Mouse (Mus musculus) intestine, embryonic 14.5 days (tissue): ENCODE results near the gene Armh2. TPM values are rescaled to one million over a fixed set of nuclear protein-coding genes. Genes with fewer than 3 reads are reported as not detected.
"Not testable (repeated sequence)": the region's sequence is repeated elsewhere in the genome, so short reads cannot be mapped to it uniquely, and the experiment has no call there.

ENCODE experiments used
- ATAC-seq: fragments of 200-750 bp; cut with Nextera tagmentation; replicated peaks from 2 replicates; pipeline ENCODE4 v1.8.0; 2017; ENCODE audit warnings: low read depth, moderate number of reproducible peaks, moderate TSS enrichment, moderate library complexity; ENCODE audit not compliant: low FRiP score, low TSS enrichment
- DNase-seq: peaks from one replicate; pipeline ENCODE4 v3.0.0-alpha.2; 2018; ENCODE audit warnings: low spot score
- H3K27ac ChIP-seq: fragments of 300-500 bp; sonication (generic); 2 replicates; pipeline ENCODE4 v1.5.1; 2014; ENCODE audit warnings: low read depth, mild to moderate bottlenecking, control low read depth
- H3K27me3 ChIP-seq: fragments of 300-500 bp; sonication (generic); replicated peaks from 2 replicates; pipeline ENCODE4 v1.6.1; 2014; ENCODE audit warnings: low read length, control low read depth; ENCODE audit not compliant: control insufficient read depth, insufficient read depth
- H3K36me3 ChIP-seq: fragments of 300-500 bp; sonication (generic); 2 replicates; pipeline ENCODE4 v1.6.1; 2014; ENCODE audit warnings: low read length, control low read depth; ENCODE audit not compliant: control insufficient read depth, insufficient read depth
- H3K4me1 ChIP-seq: fragments of 300-500 bp; sonication (generic); replicated peaks from 2 replicates; pipeline ENCODE4 v1.6.1; 2014; ENCODE audit warnings: low read length, control low read depth, mixed read lengths; ENCODE audit not compliant: control insufficient read depth, insufficient read depth
- H3K4me2 ChIP-seq: fragments of 300-500 bp; sonication (generic); 2 replicates; pipeline ENCODE4 v1.6.1; 2014; ENCODE audit warnings: low read length
- H3K4me3 ChIP-seq: fragments of 300-500 bp; sonication (generic); 2 replicates; pipeline ENCODE4 v1.5.1; 2014; ENCODE audit warnings: low read depth, low read length, control low read depth, mixed read lengths
- H3K9ac ChIP-seq: fragments of 300-500 bp; sonication (generic); 2 replicates; pipeline ENCODE4 v1.6.1; 2014; ENCODE audit warnings: mild to moderate bottlenecking, low read length
- H3K9me3 ChIP-seq: fragments of 300-500 bp; sonication (generic); 2 replicates; pipeline ENCODE4 v1.6.1; 2016; ENCODE audit warnings: low read length, control low read depth; ENCODE audit not compliant: control insufficient read depth
- WGBS: fragments of 180-500 bp; shearing (Covaris S2); extraction: QIAGEN DNeasy Blood & Tissue Kit; methylation state at CpG from one replicate; pipeline ENCODE4 v1.1.7; 2014; 5-methylcytosine and 5-hydroxymethylcytosine counted together
- polyA plus RNA-seq: library from polyadenylated mRNA; unstranded; fragments of >200 nt; fragmentation: Nextera tagmentation; extraction: Ambion mirVana; gene quantifications from 2 replicates; pipeline ENCODE4 v1.2.1, GENCODE M21; 2014

Armh2 gene
- polyA plus RNA-seq, 1 experiment from 2014 or later = not detected

DNA sequence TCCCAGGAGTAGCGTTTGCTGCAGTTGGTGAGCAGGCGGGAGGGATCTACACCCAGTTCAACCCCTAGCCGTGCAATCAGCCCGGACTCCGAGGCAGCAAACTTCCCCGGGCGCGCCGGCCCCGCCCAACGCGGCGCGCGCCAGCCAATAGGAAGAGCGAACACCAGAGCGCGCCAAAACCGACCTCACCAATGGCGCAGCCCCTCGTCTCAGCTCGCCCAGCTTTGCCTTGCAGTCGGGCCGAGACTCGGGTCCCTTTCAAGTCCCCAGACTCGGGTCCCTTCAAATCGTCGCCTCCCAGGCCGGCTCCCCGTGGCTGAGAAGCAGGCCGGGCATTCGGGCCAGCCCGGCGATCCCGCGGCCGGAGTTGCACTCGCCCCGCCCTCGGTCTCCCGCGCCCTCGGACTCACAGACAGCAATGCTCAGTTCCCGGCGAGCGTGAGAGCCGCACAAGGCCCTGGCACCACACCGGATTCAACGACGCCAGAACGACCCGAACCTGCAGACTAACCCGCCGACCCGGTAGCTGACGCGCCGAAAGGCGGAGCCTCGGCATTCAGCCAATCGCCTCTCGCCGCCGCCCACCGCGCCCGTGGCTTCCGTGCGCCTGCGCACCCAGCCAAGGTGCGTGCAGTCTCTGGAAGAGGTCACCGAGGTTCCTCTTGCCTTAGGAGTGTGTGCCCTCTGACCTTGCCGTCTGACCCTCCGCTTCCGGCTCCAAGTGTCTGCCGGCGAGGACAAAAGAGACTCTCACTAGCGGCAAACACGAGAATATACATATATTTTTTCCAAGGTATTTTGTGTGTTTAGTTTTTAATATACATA lies 20.6 kb downstream of the Armh2 start, which contains the start of gene Gmnn:
Gene Gmnn (minus strand): TSS at position 521 of the 825 bp plus-strand sequence.
- peak within 1 kb of the TSS; percentile 67 for H3K4me3 ChIP-seq
- H3K9ac ChIP-seq = peak within 1 kb of the TSS; percentile 80
- H3K4me2 ChIP-seq = peak within 1 kb of the TSS; percentile 64
- DNase-seq (peak; percentile 94), ATAC-seq (peak; percentile 97)
- WGBS = under 1% methylated on average over 71 of the region's 79 CpGs
- H3K36me3 ChIP-seq = peaks cover 28% of the 10 kb centered on the region
- H3K4me1 ChIP-seq = peaks cover 9% of the 10 kb centered on the region; the same call in 1 of the 2 replicates
- H3K9me3 ChIP-seq = no peaks in the 10 kb centered on the region
- H3K27me3 ChIP-seq = no peaks in the 10 kb centered on the region
- H3K27ac ChIP-seq = peak within 1 kb of the TSS; percentile 90

DNA sequence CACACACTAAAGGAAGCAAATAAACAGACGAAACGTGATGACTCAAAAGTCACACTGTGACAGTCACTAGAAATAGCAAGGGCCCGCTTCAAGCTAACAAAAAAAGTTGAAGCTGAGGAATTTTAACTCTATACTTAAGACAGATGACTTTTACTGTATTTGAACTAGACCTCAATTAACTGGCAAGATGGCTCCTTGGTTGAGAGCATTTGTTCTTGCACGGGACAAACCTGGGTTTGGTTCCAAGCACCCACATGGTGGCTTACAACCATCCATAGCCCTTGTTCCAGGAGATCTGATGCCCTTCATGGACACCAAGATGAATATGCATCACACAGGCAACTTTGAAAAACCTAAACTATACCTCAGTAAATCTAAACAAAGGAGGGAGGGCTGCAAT lies 21.2 kb downstream of the Armh2 start:
- H3K9ac ChIP-seq = peak overlapping the region; percentile 80
- no peaks in the 10 kb centered on the region for H3K9me3 ChIP-seq
- H3K36me3 ChIP-seq = peaks cover 22% of the 10 kb centered on the region
- 32% methylated on average over 4 of the region's 4 CpGs for WGBS
- ATAC-seq (no peak; the same call in 1 of the 2 replicates), DNase-seq (no peak)
- peaks cover 9% of the 10 kb centered on the region; the same call in 1 of the 2 replicates for H3K4me1 ChIP-seq
- H3K4me2 ChIP-seq = peak overlapping the region; percentile 64
- H3K4me3 ChIP-seq = peak overlapping the region; percentile 67
- H3K27me3 ChIP-seq = no peaks in the 10 kb centered on the region
- no peak overlapping the region for H3K27ac ChIP-seq

DNA sequence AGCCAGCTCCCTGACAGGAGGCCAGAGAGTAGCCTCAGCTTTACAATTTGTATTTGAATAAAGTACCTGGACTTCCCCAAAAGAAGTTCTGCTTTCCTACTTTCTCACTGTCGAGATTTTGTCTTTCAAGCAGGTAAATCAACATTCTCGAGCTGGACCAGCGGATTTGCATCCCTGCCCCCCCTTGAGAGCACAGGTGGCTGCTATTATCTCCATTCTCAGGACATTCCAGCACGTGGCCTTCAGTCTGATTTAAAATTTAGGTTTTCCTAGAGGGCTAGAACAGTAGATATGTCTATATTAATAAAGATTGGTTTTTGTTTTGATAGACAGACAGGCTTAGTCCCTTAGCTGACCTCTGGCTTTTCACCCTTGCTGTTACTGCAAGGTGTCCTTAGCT lies 26.8 kb downstream of the Armh2 start:
- H3K4me3 ChIP-seq, H3K27me3 ChIP-seq, H3K4me1 ChIP-seq, H3K4me2 ChIP-seq, DNase-seq, H3K9me3 ChIP-seq, H3K27ac ChIP-seq, ATAC-seq, H3K36me3 ChIP-seq, H3K9ac ChIP-seq: not testable (repeated sequence)
- WGBS = 74% methylated on average over 4 of the region's 4 CpGs

DNA sequence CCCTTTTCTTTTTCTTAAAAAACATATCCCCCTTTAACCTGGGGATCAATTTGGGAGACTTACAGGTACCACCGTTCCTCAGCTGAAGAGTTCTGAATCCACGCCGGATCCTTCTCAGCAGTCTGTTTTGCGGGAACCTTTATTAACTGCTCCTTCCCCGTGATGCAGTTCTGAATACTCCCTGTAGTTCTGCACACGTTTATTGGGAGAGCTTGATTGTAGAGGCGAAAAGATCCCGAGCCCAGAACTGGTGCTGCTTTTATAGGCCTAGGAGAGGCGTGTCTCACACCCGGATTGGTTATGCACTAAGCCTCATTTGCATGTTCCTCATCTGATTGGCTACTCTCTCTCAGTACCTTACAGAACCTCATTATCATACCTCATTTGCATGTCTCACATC lies 30.4 kb downstream of the Armh2 start:
- not testable (repeated sequence) for DNase-seq, ATAC-seq, H3K36me3 ChIP-seq, H3K9me3 ChIP-seq, H3K27ac ChIP-seq, H3K4me2 ChIP-seq, H3K4me1 ChIP-seq, H3K4me3 ChIP-seq, H3K9ac ChIP-seq, H3K27me3 ChIP-seq
- 92% methylated on average over 10 of the region's 10 CpGs for WGBS

DNA sequence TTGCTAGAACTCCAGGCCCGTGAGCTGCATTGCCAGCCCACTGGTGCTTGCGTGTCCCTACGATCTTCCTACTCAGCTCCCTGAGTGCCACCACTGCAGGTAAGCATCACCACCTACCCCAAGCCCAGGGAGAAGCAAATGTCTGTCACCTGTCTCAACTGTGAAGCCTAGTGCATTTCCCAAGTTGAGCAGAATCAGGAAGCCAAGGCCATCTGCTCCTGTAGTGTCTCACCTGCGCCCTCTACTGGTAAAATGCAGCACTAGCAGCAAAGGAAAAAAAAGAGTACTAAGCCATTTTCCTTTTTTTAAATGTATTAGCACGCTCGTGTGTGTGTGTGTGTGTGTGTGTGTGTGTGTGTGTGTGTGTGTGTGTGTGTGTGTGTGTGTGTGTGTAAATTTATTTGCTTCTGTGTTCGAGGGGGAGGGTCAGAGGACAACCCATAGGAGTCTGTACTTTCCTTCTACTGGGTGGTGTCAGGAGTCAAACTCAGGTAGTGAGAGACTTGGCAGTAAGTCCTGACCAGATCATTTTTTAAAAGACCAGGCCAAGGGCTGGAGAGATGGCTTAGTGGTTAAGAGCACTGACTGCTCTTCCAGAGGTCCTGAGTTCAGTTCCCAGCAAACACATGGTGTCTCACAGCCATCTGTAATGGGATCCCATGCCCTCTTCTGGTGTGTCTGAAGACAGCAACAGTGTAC lies 35.3 kb downstream of the Armh2 start:
- Histone ChIP-seq H3K36me3 (no peaks in the 10 kb centered on the region), H3K4me1 (no peaks in the 10 kb centered on the region), H3K4me2 (no peak overlapping the region), H3K4me3 (no peak overlapping the region), H3K27ac (no peak overlapping the region), H3K27me3 (no peaks in the 10 kb centered on the region), H3K9ac (no peak overlapping the region), H3K9me3 (no peaks in the 10 kb centered on the region)
- DNase-seq (peak; percentile 60), ATAC-seq (no peak)
- 54% methylated on average over 7 of the region's 7 CpGs for WGBS

DNA sequence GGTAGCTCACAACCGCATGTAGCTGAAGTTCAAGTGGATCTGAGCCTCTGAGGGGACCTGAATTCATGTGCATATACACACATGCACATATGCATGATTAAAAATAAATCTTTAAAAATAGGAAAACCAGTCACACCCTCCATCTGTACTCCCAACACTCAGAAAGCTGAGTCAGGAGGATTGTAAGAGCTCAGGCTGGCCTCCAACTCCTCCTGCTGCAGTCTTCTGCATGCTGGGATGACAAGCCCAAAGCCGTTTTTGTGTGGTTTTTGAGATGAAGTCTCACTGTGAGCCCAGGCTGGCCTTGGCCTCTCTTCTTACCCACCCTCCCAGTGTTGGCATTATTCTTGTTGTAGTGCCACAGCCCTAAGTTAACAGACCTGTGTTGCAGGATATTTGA lies 37.0 kb downstream of the Armh2 start:
- H3K9me3 ChIP-seq = no peaks in the 10 kb centered on the region
- no peaks in the 10 kb centered on the region for H3K27me3 ChIP-seq
- no peak overlapping the region for H3K27ac ChIP-seq
- H3K4me3 ChIP-seq = no peak overlapping the region
- 77% methylated on average over 2 of the region's 2 CpGs for WGBS
- no peak overlapping the region for H3K4me2 ChIP-seq
- no peak for ATAC-seq
- no peak overlapping the region for H3K9ac ChIP-seq
- no peaks in the 10 kb centered on the region for H3K4me1 ChIP-seq
- DNase-seq = no peak
- H3K36me3 ChIP-seq = no peaks in the 10 kb centered on the region

DNA sequence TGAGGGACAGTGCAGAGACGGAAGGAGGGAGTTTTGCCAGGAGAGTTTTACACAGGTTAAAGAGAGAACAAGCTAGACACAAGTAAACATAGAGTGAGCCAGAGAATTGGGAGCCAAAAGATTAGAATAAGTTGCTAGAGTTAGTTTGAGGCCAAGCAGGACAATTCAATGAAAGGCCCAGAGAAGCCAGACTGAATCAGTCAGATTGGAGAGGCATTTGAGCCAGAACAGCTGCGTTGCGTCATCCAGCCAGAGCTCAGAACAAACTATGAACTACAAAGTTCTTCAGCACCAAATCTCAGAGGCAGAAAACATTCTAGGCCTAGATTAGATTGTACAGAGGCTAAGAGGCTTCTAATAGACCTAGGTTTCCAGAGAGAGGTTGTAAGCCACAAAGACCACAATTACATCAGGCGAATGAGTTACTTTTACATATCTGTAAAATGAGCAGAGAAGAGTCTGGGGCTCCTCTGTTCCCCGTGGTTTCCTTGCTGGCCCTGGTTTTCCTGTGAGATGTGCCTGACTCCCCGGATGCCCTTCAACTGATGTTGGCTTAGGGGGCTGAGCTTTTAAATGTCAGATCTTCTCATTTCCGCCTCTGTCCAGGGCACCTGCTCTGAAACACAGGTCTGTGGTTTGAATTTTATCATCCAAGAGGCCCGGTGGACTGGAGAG lies 37.8 kb downstream of the Armh2 start:
- no peak for ATAC-seq
- H3K9ac ChIP-seq = no peak overlapping the region
- 80% methylated on average over 8 of the region's 8 CpGs for WGBS

DNA sequence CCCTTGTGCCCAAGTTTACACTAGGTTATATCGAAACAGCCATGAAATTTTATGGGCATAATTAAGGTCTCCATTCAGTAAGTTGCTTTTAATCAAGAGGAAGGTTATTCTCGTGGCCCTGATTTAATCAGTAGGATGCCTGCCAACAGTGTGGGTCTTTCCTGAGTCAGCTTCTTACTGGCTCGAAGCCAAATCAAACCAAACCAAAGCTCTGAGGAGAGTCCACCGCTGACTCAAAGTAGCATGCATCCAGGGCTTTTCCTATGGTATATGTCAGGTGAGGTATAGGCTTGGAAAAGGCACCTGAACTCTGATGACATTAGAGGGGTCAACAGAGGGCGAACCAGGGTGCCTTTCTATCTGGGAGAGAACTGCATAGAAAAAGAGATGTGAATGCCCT lies 40.9 kb downstream of the Armh2 start:
- Histone ChIP-seq H3K36me3 (no peaks in the 10 kb centered on the region), H3K4me1 (no peaks in the 10 kb centered on the region), H3K4me2 (no peak overlapping the region), H3K4me3 (no peak overlapping the region), H3K27me3 (no peaks in the 10 kb centered on the region), H3K9me3 (no peaks in the 10 kb centered on the region), H3K27ac (no peak overlapping the region), H3K9ac (no peak overlapping the region)
- DNase-seq = no peak
- 71% methylated on average over 5 of the region's 5 CpGs for WGBS
- no peak for ATAC-seq

More for the DNA sequence above, 37.8 kb downstream of the Armh2 start:
- Histone ChIP-seq H3K27me3 (no peaks in the 10 kb centered on the region), H3K4me2 (no peak overlapping the region), H3K36me3 (no peaks in the 10 kb centered on the region), H3K9me3 (no peaks in the 10 kb centered on the region), H3K27ac (no peak overlapping the region), H3K4me1 (no peaks in the 10 kb centered on the region), H3K4me3 (no peak overlapping the region)
- DNase-seq = no peak
